Comparison of ENCODE assay signal across 9 mouse cellular contexts in genomic region chr10:38964719-38965074, GRCm38 (mm10). TPM values are rescaled to one million over a fixed set of nuclear protein-coding genes. Genes with fewer than 3 reads are reported as not detected.
DNase-seq lines count a peak whose midpoint lies in the region; ATAC-seq and TF ChIP-seq lines count a peak whose summit lies in the region.
"Had no signal": no experiment of that assay in that cellular context is flagged by ENCODE, and none has a peak within 500 bp of the region (broad histone marks: within the 10 kb centered on the region; RNA-seq: fewer than 3 reads in every experiment).

No protein-coding gene starts in this region.

- H3K4me2 ChIP-seq in lung, postnatal 0 days (replicated peaks; ENCODE audit: low read depth, low read length), result no peak overlapping the region; the same call in 1 of the 2 replicates
- H3K4me2 ChIP-seq in hindbrain, embryonic 11.5 days (replicated peaks; ENCODE audit: low read depth, low read length), result no peak overlapping the region
- H3K4me2 ChIP-seq in neural tube, embryonic 14.5 days (ENCODE audit: low read depth, low read length), result no peak overlapping the region

- H3K9me3 ChIP-seq in heart, embryonic 10.5 days, result no peaks in the 10 kb centered on the region
- H3K9me3 ChIP-seq in lung, postnatal 0 days (ENCODE audit: low read length), result no peaks in the 10 kb centered on the region
- H3K9me3 ChIP-seq in hindbrain, embryonic 11.5 days (ENCODE audit: control insufficient read depth, low read length), result no peaks in the 10 kb centered on the region
- H3K9me3 ChIP-seq in neural tube, embryonic 14.5 days (ENCODE audit: control insufficient read depth, low read length), result no peaks in the 10 kb centered on the region

- peak; percentile 53 for ATAC-seq in lung, postnatal 0 days
- ATAC-seq in hindbrain, embryonic 11.5 days (ENCODE audit: low FRiP score), result peak; percentile 22; the same call in 1 of the 2 replicates
- peak; percentile 63; the same call in 1 of the 2 replicates for ATAC-seq in neural tube, embryonic 14.5 days (ENCODE audit: low read depth)
- ATAC-seq: CD4-positive, CD25-positive, alpha-beta regulatory T cell, adult 4 months had no signal

- peak overlapping the region; percentile 95 for H3K27ac ChIP-seq in heart, embryonic 10.5 days
- H3K27ac ChIP-seq in lung, postnatal 0 days (ENCODE audit: low read length), result peak overlapping the region; percentile 73
- no peak overlapping the region for H3K27ac ChIP-seq in hindbrain, embryonic 11.5 days (ENCODE audit: low read depth, low read length)
- no peak overlapping the region for H3K27ac ChIP-seq in neural tube, embryonic 14.5 days (ENCODE audit: low read depth, low read length)

- H3K36me3 ChIP-seq in heart, embryonic 10.5 days, result no peaks in the 10 kb centered on the region
- H3K36me3 ChIP-seq in lung, postnatal 0 days (ENCODE audit: insufficient read depth, low read length), result no peaks in the 10 kb centered on the region
- no peaks in the 10 kb centered on the region for H3K36me3 ChIP-seq in hindbrain, embryonic 11.5 days (ENCODE audit: control insufficient read depth, insufficient read depth, low read length)
- H3K36me3 ChIP-seq in neural tube, embryonic 14.5 days (ENCODE audit: control insufficient read depth, insufficient read depth, low read length), result no peaks in the 10 kb centered on the region

- H3K4me1 ChIP-seq in heart, embryonic 10.5 days, result peaks cover 53% of the 10 kb centered on the region
- peaks cover 2% of the 10 kb centered on the region; the same call in 1 of the 2 replicates for H3K4me1 ChIP-seq in lung, postnatal 0 days (ENCODE audit: insufficient read depth, low read depth, low read length)
- H3K4me1 ChIP-seq in hindbrain, embryonic 11.5 days (replicated peaks; ENCODE audit: control insufficient read depth, insufficient read depth, low read length), result peaks cover 5% of the 10 kb centered on the region; the same call in 1 of the 2 replicates
- H3K4me1 ChIP-seq in neural tube, embryonic 14.5 days (ENCODE audit: control insufficient read depth, insufficient read depth, low read length), result 0 out of 2 replicates have a peak, but pooled peaks cover 5% of the 10 kb centered on the region

- no peak overlapping the region for H3K9ac ChIP-seq in lung, postnatal 0 days (replicated peaks; ENCODE audit: low read depth)
- no peak overlapping the region for H3K9ac ChIP-seq in hindbrain, embryonic 11.5 days (ENCODE audit: low read depth, low read length)
- no peak overlapping the region for H3K9ac ChIP-seq in neural tube, embryonic 14.5 days (replicated peaks; ENCODE audit: low read depth, low read length)

- TF ChIP-seq EP300 in lung, postnatal 0 days (IDR thresholded peaks at IDR 0.05), result no peak

- no peaks in the 10 kb centered on the region for H3K27me3 ChIP-seq in heart, embryonic 10.5 days (ENCODE audit: insufficient read depth, poor library complexity, severe bottlenecking)
- no peaks in the 10 kb centered on the region for H3K27me3 ChIP-seq in lung, postnatal 0 days (replicated peaks; ENCODE audit: insufficient read depth, low read length)
- no peaks in the 10 kb centered on the region for H3K27me3 ChIP-seq in hindbrain, embryonic 11.5 days (ENCODE audit: control insufficient read depth, insufficient read depth, low read length)
- no peaks in the 10 kb centered on the region for H3K27me3 ChIP-seq in neural tube, embryonic 14.5 days (ENCODE audit: control insufficient read depth, insufficient read depth, low read length)

- H3K4me3 ChIP-seq in heart, embryonic 10.5 days, result peak overlapping the region; percentile 75; the same call in 1 of the 2 replicates
- no peak overlapping the region for H3K4me3 ChIP-seq in lung, postnatal 0 days (ENCODE audit: low read depth, low read length)
- H3K4me3 ChIP-seq in hindbrain, embryonic 11.5 days (ENCODE audit: low read depth, low read length), result no peak overlapping the region
- H3K4me3 ChIP-seq in neural tube, embryonic 14.5 days (ENCODE audit: low read depth, low read length), result no peak overlapping the region

- TF ChIP-seq CTCF in lung, postnatal 0 days (IDR thresholded peaks at IDR 0.05), result no peak

- 52% methylated on average over 4 of the region's 4 CpGs for WGBS in heart, embryonic 10.5 days
- 27% methylated on average over 4 of the region's 4 CpGs for WGBS in lung, postnatal 0 days
- WGBS in hindbrain, embryonic 11.5 days, result 81% methylated on average over 4 of the region's 4 CpGs
- 75% methylated on average over 4 of the region's 4 CpGs for WGBS in neural tube, embryonic 14.5 days

- no peak for DNase-seq in heart, embryonic 10.5 days (ENCODE audit: low spot score)
- no peak for DNase-seq in heart, adult 8-10 months (ENCODE audit: low spot score)
- no peak for DNase-seq in lung, postnatal 0 days (ENCODE audit: low spot score)
- no peak for DNase-seq in lung, adult 18-20 months
- DNase-seq in hindbrain, embryonic 11.5 days (ENCODE audit: low spot score), result no peak
- no peak for DNase-seq in gastrocnemius, postnatal 10 days
- DNase-seq in cerebellum, postnatal 4 days (ENCODE audit: low spot score in 2 of 2), result no peak

RNA-seq across cellular contexts. Expression of gene Lama4, which starts 0.6 kb away (rescaled TPM):
- 60.0 and 129 TPM in 2 replicates for polyA plus RNA-seq in heart, embryonic 10.5 days (2016; fragmentation: Nextera tagmentation; extraction: Ambion mirVana)
- total RNA-seq in heart, adult 8-10 months (2022), result 10 to 100 TPM; 42.0 to 57.9 (median 52.5) TPM
- 72.0 and 73.6 TPM in 2 replicates for polyA plus RNA-seq in lung, postnatal 0 days (2015; fragmentation: Nextera tagmentation; extraction: Ambion mirVana)
- 18.3 and 20.2 TPM in 2 replicates for polyA plus RNA-seq in hindbrain, embryonic 11.5 days (2014; fragmentation: Nextera tagmentation; extraction: Ambion mirVana)
- 9.7 and 36.0 TPM in 2 replicates for polyA plus RNA-seq in neural tube, embryonic 14.5 days (2014; fragmentation: Nextera tagmentation; extraction: Ambion mirVana)
- 100 to 1,000 TPM in 1 of 2 experiments, 10 to 100 TPM in 1; 99.0 to 129 TPM for total RNA-seq in gastrocnemius, postnatal 10 days (2021)

Comparison
In these comparisons a context has a peak if more than half of its experiments do, and no peak if none do; other contexts are left out.
1. H3K27ac ChIP-seq: peak in heart, embryonic 10.5 days (single experiment) and lung, postnatal 0 days (single experiment); none in hindbrain, embryonic 11.5 days (single experiment) and neural tube, embryonic 14.5 days (single experiment).
2. Peak in every context shown above with its lines, with median percentiles within 50 percentile points of each other: ATAC-seq.